In genomic region chr15:96642436-96643405, GRCm38 (mm10) we compare ENCODE assay signal across 8 mouse cellular contexts. TPM values are rescaled to one million over a fixed set of nuclear protein-coding genes. Genes with fewer than 3 reads are reported as not detected.
DNase-seq lines count a peak whose midpoint lies in the region; ATAC-seq and TF ChIP-seq lines count a peak whose summit lies in the region.

Gene Slc38a1 (minus strand): TSS chr15:96642913.

- no peak; the same call in 1 of the 2 replicates for TF ChIP-seq POLR2A in small intestine, adult 2 months (IDR thresholded peaks at IDR 0.05; ENCODE audit: low read depth, low read length)

- peak within 1 kb of the TSS; percentile 56 for H3K27ac ChIP-seq in gastrocnemius, adult 2 months
- H3K27ac ChIP-seq in hindbrain, embryonic 15.5 days (replicated peaks) = peak within 1 kb of the TSS; percentile 100
- peak within 1 kb of the TSS; percentile 100 for H3K27ac ChIP-seq in midbrain, embryonic 10.5 days (replicated peaks)
- H3K27ac ChIP-seq in small intestine, adult 2 months (ENCODE audit: insufficient read depth, low read depth, low read length) = peak within 1 kb of the TSS; percentile 78

- H3K36me3 ChIP-seq in hindbrain, embryonic 15.5 days = no peaks in the 10 kb centered on the region
- H3K36me3 ChIP-seq in midbrain, embryonic 10.5 days = peaks cover 22% of the 10 kb centered on the region
- no peaks in the 10 kb centered on the region for H3K36me3 ChIP-seq in small intestine, adult 2 months (ENCODE audit: control insufficient read depth, insufficient read depth, low read length)

- no peaks in the 10 kb centered on the region for H3K27me3 ChIP-seq in hindbrain, embryonic 15.5 days
- H3K27me3 ChIP-seq in midbrain, embryonic 10.5 days (ENCODE audit: low read depth, poor library complexity, severe bottlenecking) = no peaks in the 10 kb centered on the region
- no peaks in the 10 kb centered on the region for H3K27me3 ChIP-seq in small intestine, adult 2 months (ENCODE audit: control insufficient read depth, insufficient read depth, low read length)

- intact Hi-C loops in gastrocnemius, adult 2 months (cut with DNase I) = no loop called here
- intact Hi-C loops in left cerebral cortex, postnatal 4 days (cut with DNase I) = no loop called here

- WGBS in hindbrain, embryonic 15.5 days = under 1% methylated on average over 51 of the region's 70 CpGs
- under 1% methylated on average over 69 of the region's 70 CpGs for WGBS in midbrain, embryonic 10.5 days
- 2% methylated on average over 70 of the region's 70 CpGs for WGBS in small intestine, adult 2 months

- peak; percentile 85 for ATAC-seq in hindbrain, embryonic 15.5 days (ENCODE audit: low FRiP score, low read depth)

- DNase-seq in gastrocnemius, adult 2 months = peak; percentile 41
- no peak for DNase-seq in gastrocnemius, adult 8-10 months (ENCODE audit: low spot score in 2 of 2)
- DNase-seq in cerebellum, adult 18-20 months = peak; percentile 55 to 72
- DNase-seq in forelimb bud, embryonic 11.5 days (ENCODE audit: low read depth, low spot score) = peak; percentile 90
- peak; percentile 84 for DNase-seq in left cerebral cortex, postnatal 4 days
- DNase-seq in midbrain, embryonic 10.5 days (ENCODE audit: low spot score) = peak; percentile 88

- no peak for TF ChIP-seq CTCF in gastrocnemius, adult 2 months (IDR thresholded peaks at IDR 0.05)
- TF ChIP-seq CTCF in small intestine, adult 2 months (IDR thresholded peaks at IDR 0.05; ENCODE audit: extremely low read depth, insufficient read length, insufficient replicate concordance, low read depth, low read length) = no peak

- peak within 1 kb of the TSS; percentile 78 for H3K4me3 ChIP-seq in gastrocnemius, adult 2 months
- peak within 1 kb of the TSS; percentile 95 for H3K4me3 ChIP-seq in hindbrain, embryonic 15.5 days
- H3K4me3 ChIP-seq in midbrain, embryonic 10.5 days = peak within 1 kb of the TSS; percentile 95
- peak within 1 kb of the TSS; percentile 86 for H3K4me3 ChIP-seq in small intestine, adult 2 months (ENCODE audit: low read depth, low read length)

- peaks cover 26% of the 10 kb centered on the region for H3K4me1 ChIP-seq in hindbrain, embryonic 15.5 days (replicated peaks)
- H3K4me1 ChIP-seq in midbrain, embryonic 10.5 days = peaks cover 44% of the 10 kb centered on the region
- peaks cover 2% of the 10 kb centered on the region; the same call in 1 of the 2 replicates for H3K4me1 ChIP-seq in small intestine, adult 2 months (ENCODE audit: control insufficient read depth, insufficient read depth, insufficient read length, low read length)

- peak within 1 kb of the TSS; percentile 88 for H3K4me2 ChIP-seq in hindbrain, embryonic 15.5 days

- peak within 1 kb of the TSS; percentile 100 for H3K9ac ChIP-seq in hindbrain, embryonic 15.5 days

- no peaks in the 10 kb centered on the region for H3K9me3 ChIP-seq in hindbrain, embryonic 15.5 days
- H3K9me3 ChIP-seq in midbrain, embryonic 10.5 days (replicated peaks) = no peaks in the 10 kb centered on the region; the same call in 1 of the 2 replicates

RNA-seq across cellular contexts. Expression of gene Slc38a1, which starts in this region (rescaled TPM):
- 1 to 10 TPM; 1.0 to 1.3 TPM for total RNA-seq in gastrocnemius, adult 2 months (2021)
- total RNA-seq in gastrocnemius, adult 8-10 months (2022) = 1 to 10 TPM in 2 of 4 experiments, under 1 TPM in 2; 0.45 to 2.5 (median 1.0) TPM
- polyA plus RNA-seq in hindbrain, embryonic 15.5 days (2015; fragmentation: Nextera tagmentation; extraction: Ambion mirVana) = 134 and 138 TPM in 2 replicates
- total RNA-seq in left cerebral cortex, postnatal 4 days (2021) = 100 to 1,000 TPM; 116 to 118 TPM
- 111 and 117 TPM in 2 replicates for polyA plus RNA-seq in midbrain, embryonic 10.5 days (2016; fragmentation: Nextera tagmentation; extraction: Ambion mirVana)
- polyA plus RNA-seq in small intestine, adult 2 months (2012; rRNA removed) = 6.6 and 15.0 TPM in 2 replicates

Comparison
In these comparisons a context has a peak if more than half of its experiments do, and no peak if none do; other contexts are left out.
1. RNA of gene Slc38a1 (total RNA-seq): 116 to 118 TPM in left cerebral cortex, postnatal 4 days; 0.45 to 2.5 TPM in gastrocnemius, adult 8-10 months and 1.0 to 1.3 TPM in gastrocnemius, adult 2 months; every median in the first group is over 10 times any median in the second.
2. DNase-seq: peak in gastrocnemius, adult 2 months (single experiment), cerebellum, adult 18-20 months (2 of 2), forelimb bud, embryonic 11.5 days (single experiment), left cerebral cortex, postnatal 4 days (single experiment) and midbrain, embryonic 10.5 days (single experiment); none in gastrocnemius, adult 8-10 months (0 of 2).
3. Peak in every context shown above with its lines, with median percentiles within 50 percentile points of each other: H3K27ac ChIP-seq and H3K4me3 ChIP-seq.